Mouse (Mus musculus): Measurements from ENCODE around the gene Trnau1ap.

Gene Trnau1ap

GRCm38 (mm10) chr4:132329115-132329834, at the start of gene Trnau1ap:
Trnau1ap (minus strand) TSS chr4:132329538.
- DNase-seq (ENCODE audit: low read depth, low spot score): peak; percentile 98

- DNase-seq (ENCODE audit: low read depth, low spot score): no peak
These were observed 44.5 kb upstream of the Trnau1ap start for GRCm38 (mm10) chr4:132373820-132374219.

- no peak for DNase-seq (ENCODE audit: low read depth, low spot score)
These were observed 40.8 kb upstream of the Trnau1ap start for GRCm38 (mm10) chr4:132369953-132370750.

- DNase-seq (ENCODE audit: low read depth, low spot score): no peak
These were observed 38.3 kb upstream of the Trnau1ap start for GRCm38 (mm10) chr4:132367480-132368201.

- no peak for DNase-seq (ENCODE audit: low read depth, low spot score)
These were observed 36.2 kb upstream of the Trnau1ap start for GRCm38 (mm10) chr4:132365450-132366060.

GRCm38 (mm10) chr4:132363487-132363886, 34.1 kb upstream of the Trnau1ap start:
- DNase-seq (ENCODE audit: low read depth, low spot score): no peak

GRCm38 (mm10) chr4:132359510-132359909, 30.2 kb upstream of the Trnau1ap start:
- DNase-seq (ENCODE audit: low read depth, low spot score): no peak

GRCm38 (mm10) chr4:132356170-132356569, 26.8 kb upstream of the Trnau1ap start:
- DNase-seq (ENCODE audit: low read depth, low spot score): peak; percentile 82

- DNase-seq (ENCODE audit: low read depth, low spot score): no peak
These were observed 26.1 kb upstream of the Trnau1ap start for GRCm38 (mm10) chr4:132355403-132355802.

- peak; percentile 70 for DNase-seq (ENCODE audit: low read depth, low spot score)
These were observed 25.2 kb upstream of the Trnau1ap start for GRCm38 (mm10) chr4:132354571-132354970.

- peak; percentile 97 for DNase-seq (ENCODE audit: low read depth, low spot score)
These were observed 24.1 kb upstream of the Trnau1ap start, which contains the start of gene Rcc1 for GRCm38 (mm10) chr4:132353481-132353885. Rcc1 (minus strand) TSS chr4:132353605.

- DNase-seq (ENCODE audit: low read depth, low spot score): no peak
These were observed 23.4 kb upstream of the Trnau1ap start for GRCm38 (mm10) chr4:132352739-132353138.

GRCm38 (mm10) chr4:132351401-132351800, 22.1 kb upstream of the Trnau1ap start:
- peak; percentile 74 for DNase-seq (ENCODE audit: low read depth, low spot score)

- peak; percentile 85 for DNase-seq (ENCODE audit: low read depth, low spot score)
These were observed 21.5 kb upstream of the Trnau1ap start for GRCm38 (mm10) chr4:132350854-132351253.

GRCm38 (mm10) chr4:132350123-132350740, 20.9 kb upstream of the Trnau1ap start:
- peak; percentile 89 for DNase-seq (ENCODE audit: low read depth, low spot score)

GRCm38 (mm10) chr4:132349495-132350122, 20.3 kb upstream of the Trnau1ap start:
- DNase-seq (ENCODE audit: low read depth, low spot score): peak; percentile 77

GRCm38 (mm10) chr4:132346661-132347060, 17.3 kb upstream of the Trnau1ap start:
- DNase-seq (ENCODE audit: low read depth, low spot score): peak; percentile 76

GRCm38 (mm10) chr4:132346261-132346660, 16.9 kb upstream of the Trnau1ap start:
- DNase-seq (ENCODE audit: low read depth, low spot score): no peak

GRCm38 (mm10) chr4:132345843-132346212, 16.5 kb upstream of the Trnau1ap start:
- DNase-seq (ENCODE audit: low read depth, low spot score): no peak

GRCm38 (mm10) chr4:132345135-132345842, 16.0 kb upstream of the Trnau1ap start:
- peak; percentile 95 for DNase-seq (ENCODE audit: low read depth, low spot score)
